In genomic region chr10:118596206-118596605, GRCm38 (mm10) we compare ENCODE assay signal across 13 mouse cellular contexts.
DNase-seq lines count a peak whose midpoint lies in the region; ATAC-seq and TF ChIP-seq lines count a peak whose summit lies in the region.
"Had no signal": no experiment of that assay in that cellular context is flagged by ENCODE, and none has a peak within 500 bp of the region (broad histone marks: within the 10 kb centered on the region; RNA-seq: fewer than 3 reads in every experiment).

No protein-coding gene starts in this region.

- H3K9ac ChIP-seq in lung, embryonic 14.5 days: no peak overlapping the region
- no peak overlapping the region for H3K9ac ChIP-seq in heart, embryonic 16.5 days (ENCODE audit: low read length)
- H3K9ac ChIP-seq: limb, embryonic 13.5 days had no signal

- H3K4me2 ChIP-seq in lung, embryonic 14.5 days: no peak overlapping the region
- H3K4me2 ChIP-seq in heart, embryonic 16.5 days (ENCODE audit: low read depth, low read length): peak overlapping the region; percentile 9
- H3K4me2 ChIP-seq: limb, embryonic 13.5 days had no signal

- H3K4me3 ChIP-seq in lung, embryonic 14.5 days (ENCODE audit: low read depth, low read length): no peak overlapping the region
- no peak overlapping the region for H3K4me3 ChIP-seq in heart, embryonic 16.5 days (ENCODE audit: low read length)
- H3K4me3 ChIP-seq: limb, embryonic 13.5 days had no signal

- 0 out of 2 replicates have a peak, but pooled peaks cover 3% of the 10 kb centered on the region for H3K4me1 ChIP-seq in lung, embryonic 14.5 days (ENCODE audit: insufficient read depth)
- peaks cover 7% of the 10 kb centered on the region for H3K4me1 ChIP-seq in heart, embryonic 16.5 days (ENCODE audit: control insufficient read depth, insufficient read depth, low read length)

- WGBS in lung, embryonic 14.5 days: 29% methylated on average over 8 of the region's 8 CpGs
- WGBS in heart, embryonic 16.5 days: 24% methylated on average over 8 of the region's 8 CpGs

- H3K36me3 ChIP-seq in lung, embryonic 14.5 days (ENCODE audit: insufficient read depth): no peaks in the 10 kb centered on the region
- no peaks in the 10 kb centered on the region for H3K36me3 ChIP-seq in heart, embryonic 16.5 days (ENCODE audit: control insufficient read depth, insufficient read depth)
- H3K36me3 ChIP-seq: limb, embryonic 13.5 days had no signal

- no peak; the same call in 1 of the 2 replicates for ATAC-seq in lung, embryonic 14.5 days (ENCODE audit: insufficient read depth)
- ATAC-seq in heart, embryonic 16.5 days (replicated peaks; ENCODE audit: extremely low read depth, insufficient read depth, low FRiP score): no peak; the same call in 1 of the 2 replicates
- no peak for ATAC-seq in activated CD4-positive, CD25-positive, alpha-beta regulatory T cell, adult 4 months
- ATAC-seq: inflammation-experienced regulatory T-cells, adult 6 months had no signal

- no peaks in the 10 kb centered on the region for H3K27me3 ChIP-seq in lung, embryonic 14.5 days (ENCODE audit: insufficient read depth, low read length)
- 0 out of 2 replicates have a peak, but pooled peaks cover 2% of the 10 kb centered on the region for H3K27me3 ChIP-seq in heart, embryonic 16.5 days (ENCODE audit: control insufficient read depth, insufficient read depth, low read length)
- H3K27me3 ChIP-seq: limb, embryonic 13.5 days had no signal

- H3K9me3 ChIP-seq in lung, embryonic 14.5 days (ENCODE audit: low read depth, low read length): no peaks in the 10 kb centered on the region
- no peaks in the 10 kb centered on the region for H3K9me3 ChIP-seq in heart, embryonic 16.5 days (replicated peaks; ENCODE audit: control insufficient read depth, low read length)
- H3K9me3 ChIP-seq: limb, embryonic 13.5 days had no signal

- no peak for TF ChIP-seq POLR2A in brain, embryonic 14.5 days (IDR thresholded peaks at IDR 0.05; ENCODE audit: borderline replicate concordance, extremely low read depth, insufficient read depth, insufficient read length, poor library complexity, severe bottlenecking)

- DNase-seq in lung, embryonic 14.5 days: peak; percentile 39
- DNase-seq in lung, postnatal 14 days: no peak
- DNase-seq in R1 (ENCODE audit: low read depth, low spot score): peak; percentile 8
- DNase-seq in brain, embryonic 14.5 days (ENCODE audit: low read depth): peak; percentile 32
- no peak for DNase-seq in thymus, postnatal 4 days
- DNase-seq: adrenal gland, adult 2 months; cerebellum, postnatal 36 days; lung, adult 18-20 months; right cerebral cortex, postnatal 25 days had no signal

- H3K27ac ChIP-seq in lung, embryonic 14.5 days (ENCODE audit: low read depth): no peak overlapping the region
- H3K27ac ChIP-seq in heart, embryonic 16.5 days (ENCODE audit: low read length): no peak overlapping the region
- H3K27ac ChIP-seq: limb, embryonic 13.5 days had no signal

- no peak for TF ChIP-seq CTCF in lung, embryonic 14.5 days (IDR thresholded peaks at IDR 0.05; ENCODE audit: low read depth)
- TF ChIP-seq CTCF in brain, embryonic 14.5 days (IDR thresholded peaks at IDR 0.05; ENCODE audit: borderline replicate concordance, extremely low read depth, insufficient read depth, insufficient read length): no peak

Comparison
In these comparisons a context has a peak if more than half of its experiments do, and no peak if none do; other contexts are left out.
1. DNase-seq: peak in lung, embryonic 14.5 days (single experiment), R1 (single experiment) and brain, embryonic 14.5 days (single experiment); none in lung, postnatal 14 days (single experiment) and thymus, postnatal 4 days (single experiment).